Mouse (Mus musculus): ENCODE measurements around the gene Shox2. TPM values are rescaled to one million over a fixed set of nuclear protein-coding genes. Genes with fewer than 3 reads are reported as not detected.

Gene Shox2
- total RNA-seq (2015) (not detected in 2 replicates), total RNA-seq (2017) (not detected in 2 replicates)

DNA sequence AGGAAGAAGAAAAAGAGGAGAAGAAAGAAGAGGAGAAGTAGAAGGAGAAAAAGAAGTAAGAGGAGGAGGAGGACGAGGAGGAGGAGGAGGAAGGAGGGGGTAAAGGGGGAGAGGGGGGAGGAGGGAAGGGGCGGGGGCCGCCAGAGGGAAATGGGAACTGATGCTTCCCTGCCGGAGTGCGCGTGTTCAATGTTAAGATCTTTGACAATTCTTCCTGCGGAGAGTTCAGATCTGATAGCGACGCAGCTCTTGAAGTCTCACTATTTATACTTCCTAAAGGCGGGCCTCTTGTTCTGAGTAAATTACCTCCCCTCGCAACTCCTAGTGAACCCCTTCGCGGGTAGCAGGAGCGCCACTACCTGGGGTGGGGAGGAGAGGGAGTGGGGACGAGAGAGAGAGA, at the start of gene Shox2:
Gene Shox2, minus strand, starts transcription at position 66 of the 400 bp plus-strand sequence.
- ATAC-seq (ENCODE audit: poor library complexity, severe bottlenecking) = no peak

DNA sequence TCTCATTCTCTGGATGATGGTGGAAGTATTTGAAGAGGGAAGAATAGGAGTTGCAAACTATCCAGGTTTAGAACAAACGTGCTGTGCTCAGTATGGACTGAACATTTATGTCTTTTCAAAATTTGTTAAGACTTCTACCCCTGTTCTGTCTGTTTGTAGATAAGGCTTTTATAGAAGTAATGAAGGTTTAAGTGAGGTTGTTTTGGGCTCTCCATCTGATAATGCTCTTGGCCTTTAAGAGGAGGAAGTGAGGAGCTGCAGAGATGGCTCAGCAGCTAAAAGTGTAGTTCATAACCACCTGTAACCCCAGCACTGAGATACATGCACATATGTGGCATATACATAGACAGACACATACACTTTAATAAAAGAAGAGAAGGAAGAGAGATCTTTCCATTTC, 15.2 kb upstream of the Shox2 start:
- ATAC-seq (ENCODE audit: poor library complexity, severe bottlenecking) = no peak

DNA sequence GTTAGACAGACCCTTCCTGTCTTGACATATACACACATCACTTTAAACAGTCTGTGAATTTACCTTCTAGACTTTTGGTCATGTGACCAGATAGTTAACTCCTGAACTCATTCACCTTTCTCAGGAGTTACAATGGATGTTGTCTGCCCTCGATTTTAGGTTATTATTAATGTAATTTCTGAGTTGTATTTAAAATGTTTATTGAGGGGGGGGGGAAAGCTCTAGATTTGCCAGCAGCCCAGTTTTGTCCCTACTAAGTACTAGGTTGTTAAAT, 4.7 kb upstream of the Shox2 start:
- no peak for ATAC-seq (ENCODE audit: poor library complexity, severe bottlenecking)

DNA sequence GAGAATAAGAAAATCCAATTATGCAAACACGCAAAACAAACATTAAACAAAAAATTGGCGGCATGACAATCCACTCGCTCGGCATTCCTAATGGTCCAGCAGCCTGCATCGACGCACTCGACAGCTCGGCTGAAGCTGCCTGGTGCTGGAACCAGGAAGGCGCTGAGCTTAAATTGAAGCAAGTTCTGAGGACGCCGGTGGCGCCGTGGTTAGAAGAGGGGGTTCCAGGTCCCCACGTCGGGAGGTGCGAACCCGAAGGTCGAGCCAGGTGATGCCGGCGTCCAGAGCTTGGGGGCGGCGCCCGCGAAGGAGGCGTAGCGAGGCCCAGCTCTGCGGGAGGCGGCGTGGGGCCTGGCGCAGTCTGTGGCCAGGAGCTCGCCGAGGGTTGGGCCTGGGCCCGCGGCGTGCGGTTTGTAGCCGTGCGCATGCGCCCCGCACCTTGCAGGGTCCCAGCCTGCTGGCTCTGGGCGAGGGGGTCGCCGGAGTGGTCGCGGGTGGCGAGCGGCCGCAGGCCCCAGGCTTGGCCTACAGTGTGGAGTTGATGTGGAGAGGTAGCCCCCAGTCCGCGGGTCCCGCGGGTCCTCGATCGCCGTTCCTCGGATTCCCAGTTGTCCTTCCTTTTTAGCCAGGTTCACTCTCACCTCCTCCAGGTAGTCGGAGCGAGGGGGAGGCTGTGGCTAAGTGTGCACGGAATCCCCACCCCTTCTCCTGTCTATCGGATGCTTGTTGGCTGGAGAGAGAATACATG, 4.1 kb upstream of the Shox2 start:
- ATAC-seq (ENCODE audit: poor library complexity, severe bottlenecking) = peak; percentile 83

DNA sequence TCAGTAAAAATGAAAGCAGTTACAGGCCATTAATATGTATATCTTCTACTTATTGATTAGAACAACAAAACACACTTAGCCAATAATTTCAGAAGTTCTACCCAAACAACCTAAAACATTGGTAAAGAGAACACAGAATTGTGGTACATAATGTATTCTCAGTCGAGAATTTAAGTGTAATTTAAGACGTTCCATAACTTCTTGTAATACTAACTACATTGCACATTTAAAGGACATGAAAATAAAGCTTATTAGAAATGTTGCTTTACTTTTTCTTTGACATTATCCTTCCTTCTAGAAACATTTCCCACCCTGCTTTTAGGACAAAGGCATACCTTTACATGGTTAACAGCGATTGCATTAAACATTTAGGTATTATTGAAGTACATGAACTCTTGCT, 1.9 kb upstream of the Shox2 start:
- no peak for ATAC-seq (ENCODE audit: poor library complexity, severe bottlenecking)

DNA sequence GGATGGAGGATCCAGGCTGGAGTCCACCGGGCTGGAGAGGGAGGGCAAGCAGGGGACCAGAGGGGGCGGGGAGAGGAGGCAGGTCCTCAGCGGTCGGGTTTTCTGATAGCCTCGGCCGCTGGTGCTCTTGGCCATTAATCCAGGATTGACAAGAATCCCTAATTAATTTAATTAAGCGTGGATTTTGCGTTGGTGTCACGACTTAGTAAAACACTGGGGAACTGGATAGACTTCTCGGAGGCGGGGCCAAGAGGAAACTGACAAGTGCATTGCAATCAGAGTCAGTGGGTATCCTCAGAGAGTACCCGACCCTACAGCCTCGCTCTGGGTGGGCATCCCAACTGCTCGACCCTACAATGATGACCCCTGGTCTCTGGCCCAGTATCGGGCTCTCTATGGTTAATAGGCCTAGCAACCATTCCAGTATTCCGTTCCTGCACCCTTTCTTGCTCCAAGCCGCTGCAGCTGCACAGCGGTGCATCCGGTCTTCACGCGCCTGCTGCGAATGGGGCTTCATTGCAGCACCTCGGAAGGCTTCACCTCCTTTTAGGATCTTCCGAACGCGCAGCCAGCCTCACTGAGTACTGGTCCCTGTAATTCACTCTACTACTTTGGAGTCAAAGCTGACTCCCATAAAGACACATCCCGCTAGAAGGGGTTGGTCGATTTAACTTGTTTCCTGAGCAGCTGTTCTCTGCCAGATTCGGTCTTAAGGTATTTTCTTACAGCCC, 775 bp upstream of the Shox2 start:
- ATAC-seq (ENCODE audit: poor library complexity, severe bottlenecking) = no peak

DNA sequence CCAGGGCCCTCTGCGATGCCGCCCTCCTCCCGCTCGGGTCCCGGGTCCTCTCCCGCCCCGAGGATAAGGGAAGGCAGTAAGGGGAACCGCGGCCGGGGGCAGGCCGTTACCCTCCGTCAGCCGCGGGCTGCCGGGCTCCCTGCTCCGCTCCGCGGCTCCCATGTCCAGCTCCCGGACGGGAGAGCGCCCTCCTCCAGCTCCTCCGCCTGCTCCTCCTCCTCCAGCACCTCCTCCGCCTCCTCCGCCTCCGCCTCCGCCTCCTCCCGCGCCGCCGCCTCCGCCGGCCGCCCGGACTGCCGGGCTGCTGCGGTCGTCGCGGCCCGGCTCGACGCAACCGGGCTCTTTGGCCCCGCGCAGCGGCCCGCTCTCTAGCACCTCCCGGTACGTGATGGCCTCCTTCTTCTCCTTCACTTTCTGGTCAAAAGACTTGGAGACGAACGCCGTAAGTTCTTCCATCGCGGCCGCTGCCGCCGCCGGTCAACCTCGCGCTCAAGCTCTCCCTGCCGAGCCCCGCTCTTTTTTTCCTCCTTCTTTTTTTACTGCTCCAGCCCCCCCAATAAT, 390 bp downstream of the Shox2 start, which contains the start of gene Rsrc1:
Gene Rsrc1, plus strand, starts transcription at position 290 of the 561 bp plus-strand sequence.
- ATAC-seq (ENCODE audit: poor library complexity, severe bottlenecking) = peak; percentile 25

DNA sequence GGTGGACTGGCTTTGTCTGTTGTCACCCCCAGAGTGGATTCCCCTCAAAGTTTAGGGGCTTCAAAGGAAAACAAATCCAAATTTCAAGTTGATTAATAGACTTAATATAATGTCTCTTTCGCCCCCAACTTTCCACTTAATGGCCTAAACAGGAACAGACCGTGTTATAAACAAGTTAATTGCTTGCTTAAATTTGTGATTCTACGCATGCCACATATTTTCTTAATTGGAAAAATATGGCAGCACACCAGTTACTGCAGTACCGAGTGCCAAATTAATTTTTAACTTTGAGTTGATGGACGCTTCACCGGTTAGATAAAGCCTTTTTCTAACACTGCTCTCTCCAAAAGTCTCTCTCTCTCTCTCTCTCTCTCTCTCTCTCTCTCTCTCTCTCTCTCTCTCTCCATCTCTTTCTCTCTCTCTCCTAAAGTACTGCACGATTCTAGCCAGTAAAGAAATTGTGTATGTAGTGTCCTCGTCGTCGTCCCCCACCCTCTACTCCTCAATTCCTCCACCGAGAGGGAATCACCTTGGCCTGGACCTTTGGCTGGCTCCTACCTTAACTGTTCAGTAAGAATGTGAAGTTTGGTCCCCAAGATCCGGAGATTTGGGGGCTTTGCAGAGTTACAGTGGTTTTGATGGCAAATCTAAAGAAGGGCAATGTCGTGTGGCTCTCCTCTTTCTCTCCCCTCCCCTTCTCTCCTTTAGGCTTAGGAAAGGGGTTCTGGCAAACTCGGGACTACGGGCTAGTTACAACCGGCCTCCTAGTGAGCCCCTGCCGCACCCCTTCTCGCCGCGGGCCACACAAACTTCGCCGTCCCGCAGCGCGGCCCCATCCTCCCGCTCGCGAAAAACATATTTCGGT, 1.2 kb downstream of the Shox2 start:
- no peak for ATAC-seq (ENCODE audit: poor library complexity, severe bottlenecking)

DNA sequence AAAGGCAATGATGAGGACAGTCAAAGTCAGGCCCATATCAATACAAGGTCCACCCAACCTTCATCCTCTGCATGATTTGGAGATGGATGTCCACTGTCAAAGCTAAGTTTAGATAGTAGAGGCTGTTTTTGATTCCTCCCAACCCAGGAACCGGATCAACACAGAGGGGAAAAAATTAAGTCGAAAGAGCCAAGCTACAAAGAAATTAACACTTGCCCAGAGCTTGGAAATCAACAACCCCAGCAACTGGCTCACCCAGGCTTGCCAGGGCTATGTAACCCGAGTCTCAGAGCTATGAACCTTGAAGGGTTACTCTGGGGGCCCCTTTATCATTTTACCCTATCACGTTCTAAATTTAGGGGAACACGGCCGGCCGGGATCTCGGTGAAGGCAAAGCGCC, 2.1 kb downstream of the Shox2 start:
- ATAC-seq (ENCODE audit: poor library complexity, severe bottlenecking) = no peak

DNA sequence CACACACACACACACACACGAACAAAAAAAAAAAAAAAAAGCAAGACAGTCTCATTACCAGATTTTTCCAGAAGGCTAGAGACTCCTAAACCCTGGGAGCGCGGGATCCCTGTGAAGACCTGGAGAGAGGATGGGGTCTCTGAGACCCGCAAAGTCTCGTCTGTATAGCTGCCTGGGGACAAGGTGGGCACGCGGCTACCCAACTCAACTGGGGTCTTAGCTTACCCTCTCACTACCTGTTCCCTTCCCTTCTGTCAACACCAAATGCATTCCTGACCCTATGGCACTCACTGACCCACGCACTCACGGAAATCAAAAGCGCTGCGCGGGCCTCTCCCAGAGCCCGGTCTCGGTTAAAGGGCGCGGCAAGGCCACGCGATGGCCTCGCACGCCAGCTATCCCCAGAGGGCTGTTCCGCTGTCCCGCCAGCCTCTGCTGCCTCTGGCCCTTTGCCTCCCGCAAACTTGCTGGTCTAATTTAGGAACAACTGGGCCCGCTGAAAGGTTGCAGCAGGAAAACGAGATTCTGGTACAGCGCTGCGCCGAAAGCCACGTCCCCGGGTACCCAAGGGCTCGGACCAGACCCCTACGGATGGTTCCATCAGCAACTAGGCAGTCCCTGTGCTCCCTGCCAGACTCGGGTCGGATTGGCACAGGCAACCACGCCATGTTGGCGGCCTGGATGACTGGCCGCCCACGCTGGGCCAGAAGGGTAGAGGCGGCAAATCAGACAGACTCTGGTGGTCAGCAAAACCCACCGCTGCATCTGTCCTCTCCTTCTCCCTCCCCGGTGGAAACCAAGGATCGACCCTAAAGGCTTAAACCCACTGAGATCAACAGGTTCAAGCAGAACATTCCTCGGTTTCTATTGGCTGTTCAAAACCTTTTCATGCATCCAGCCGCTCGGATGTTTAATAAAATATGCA, 2.9 kb downstream of the Shox2 start:
- 0 out of 2 replicates have a peak, but pooled peaks have one; percentile 14 for ATAC-seq (ENCODE audit: poor library complexity, severe bottlenecking)

DNA sequence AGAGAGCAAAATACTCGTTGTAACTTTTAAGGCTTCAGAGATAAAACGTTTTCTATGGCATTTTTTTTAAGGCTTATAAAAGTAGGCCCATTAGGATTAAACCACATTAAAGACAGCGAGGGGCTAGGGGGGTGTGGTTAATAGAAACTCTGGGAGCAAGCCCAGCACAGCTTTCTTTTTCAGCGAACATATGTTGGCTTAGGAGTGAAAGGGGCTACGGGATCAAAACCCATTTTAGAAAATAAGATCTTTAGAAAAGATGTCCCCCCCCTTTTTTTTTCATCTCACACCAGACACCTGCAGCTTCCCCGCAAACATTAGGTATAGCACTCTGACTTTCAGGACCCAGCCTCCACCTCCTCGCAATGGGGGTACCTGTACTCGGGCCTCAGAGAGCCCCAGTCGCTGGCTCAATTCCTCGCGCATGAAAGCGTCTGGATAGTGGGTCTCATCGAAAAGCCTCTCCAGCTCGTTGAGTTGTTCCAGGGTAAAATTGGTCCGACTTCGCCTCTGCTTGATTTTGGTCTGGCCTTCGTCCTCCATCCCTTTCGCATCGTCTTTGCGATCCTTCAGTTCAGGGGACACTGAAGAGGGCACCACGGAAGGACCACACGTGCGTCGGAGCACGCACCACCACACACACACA, 3.6 kb downstream of the Shox2 start:
- ATAC-seq (ENCODE audit: poor library complexity, severe bottlenecking) = no peak

DNA sequence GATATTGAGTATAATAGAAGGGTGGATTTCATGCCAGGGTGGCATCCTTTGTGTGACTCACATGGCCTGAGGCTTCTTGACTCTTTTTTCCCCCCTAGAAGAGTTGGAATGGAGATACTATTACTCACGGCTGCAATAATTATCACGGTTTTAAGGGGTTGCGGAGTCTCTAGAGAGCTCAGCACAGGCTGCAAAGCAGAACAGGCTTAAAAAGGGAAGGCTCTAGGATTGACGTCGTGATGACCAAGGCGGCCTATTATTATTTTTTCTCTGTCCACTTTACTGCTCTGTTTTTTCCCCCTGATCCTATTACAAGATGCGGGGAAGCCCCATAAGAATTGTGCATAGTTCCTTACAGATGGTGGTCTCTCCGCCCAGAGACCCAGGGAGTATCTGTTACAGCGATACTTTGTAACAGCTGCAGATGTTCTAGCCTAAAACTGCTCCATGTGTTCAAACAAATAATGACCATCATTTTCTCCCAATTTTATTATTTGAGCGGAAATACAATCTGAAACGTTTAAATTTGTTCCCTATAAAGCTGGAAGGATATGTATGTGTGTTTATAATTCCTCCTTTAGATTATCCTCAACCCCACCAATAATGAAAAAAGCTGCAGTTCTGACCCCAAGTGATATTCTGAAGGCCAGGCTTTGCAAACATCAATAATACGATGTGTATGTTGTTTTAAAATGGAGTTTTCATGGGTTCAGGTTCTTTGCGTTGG, 4.5 kb downstream of the Shox2 start:
- no peak for ATAC-seq (ENCODE audit: poor library complexity, severe bottlenecking)

DNA sequence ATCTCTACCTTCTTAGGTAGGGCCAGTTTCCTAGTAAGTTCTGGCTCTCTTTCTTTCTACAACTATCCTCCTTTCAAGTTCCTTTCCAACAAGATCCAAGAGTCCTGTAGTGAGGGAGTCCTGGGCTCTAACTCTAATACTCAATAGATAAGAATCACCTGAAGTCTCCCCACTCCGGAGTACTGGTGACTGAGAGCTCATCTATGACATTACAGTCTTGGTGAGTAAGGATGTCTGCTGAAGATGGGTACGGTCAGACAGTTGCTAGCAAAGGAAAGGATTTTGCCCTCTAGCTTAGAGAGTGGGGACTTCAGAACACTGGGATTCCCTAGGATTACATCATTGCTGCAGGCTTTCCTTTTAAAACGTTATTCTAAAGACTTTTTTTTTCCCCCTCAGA, 7.1 kb downstream of the Shox2 start:
- no peak for ATAC-seq (ENCODE audit: poor library complexity, severe bottlenecking)

DNA sequence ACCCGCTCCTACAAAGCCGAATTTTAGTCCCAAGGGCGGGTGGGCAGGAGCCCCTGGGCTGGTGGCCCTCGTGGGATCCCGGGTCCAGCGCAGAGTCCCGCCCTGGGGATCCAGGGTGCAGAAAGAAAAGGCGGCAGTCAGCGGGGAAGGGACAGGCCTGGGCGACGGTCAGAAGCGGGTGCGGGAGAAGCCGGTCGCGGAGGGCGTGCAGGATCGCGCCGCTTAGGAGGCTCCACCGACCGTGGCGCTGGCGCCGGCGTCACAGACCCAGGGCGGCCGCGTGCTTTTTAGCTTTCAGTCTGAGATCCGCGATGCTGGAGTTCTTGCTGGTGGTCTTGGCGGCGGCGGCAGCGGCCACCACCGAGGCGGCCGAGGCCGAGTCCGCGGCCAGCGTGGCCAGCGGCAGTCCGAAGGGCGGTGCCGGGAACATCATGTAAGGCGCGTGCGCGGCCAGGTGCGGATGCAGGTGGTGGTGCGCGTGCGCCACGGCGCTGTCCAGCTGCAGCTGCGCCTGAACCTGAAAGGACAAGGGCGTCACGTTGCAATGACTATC, 8.1 kb downstream of the Shox2 start:
- ATAC-seq (ENCODE audit: poor library complexity, severe bottlenecking) = 0 out of 2 replicates have a peak, but pooled peaks have one; percentile 28

DNA sequence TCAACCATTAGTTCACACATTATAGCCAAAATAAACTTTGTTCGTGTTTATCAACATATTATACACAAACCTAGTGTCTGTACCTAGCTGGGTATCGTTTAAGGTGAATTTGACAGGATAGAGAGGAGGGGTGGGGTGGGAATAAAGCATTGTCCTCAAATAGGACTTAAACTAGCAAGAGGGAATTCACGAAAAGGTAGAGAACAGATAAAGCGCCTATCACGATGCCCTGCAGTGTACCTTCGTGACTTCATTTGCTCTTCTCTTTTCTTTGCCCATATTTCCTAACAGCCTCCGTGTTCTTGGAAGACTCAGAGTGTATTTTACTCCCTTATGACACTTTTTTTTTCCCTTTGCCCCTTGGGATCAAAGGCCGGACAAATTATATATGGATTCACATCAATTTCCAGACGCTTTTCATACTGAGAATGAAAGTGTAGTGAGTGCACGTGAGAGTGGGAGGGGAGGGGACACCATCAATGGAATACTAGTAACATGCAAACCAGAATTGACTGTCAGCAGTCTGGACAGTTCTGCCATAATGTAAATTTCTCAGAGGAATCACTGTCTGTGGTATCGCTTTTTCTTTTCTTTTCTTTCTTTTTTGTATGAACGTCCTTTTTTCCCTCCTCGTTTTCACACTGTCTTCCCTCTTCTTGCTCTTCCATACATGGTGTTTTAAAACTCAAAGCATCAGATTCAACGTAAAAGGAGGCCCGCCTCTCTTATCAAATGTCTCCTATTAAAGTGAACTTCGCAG, 9.2 kb downstream of the Shox2 start:
- no peak for ATAC-seq (ENCODE audit: poor library complexity, severe bottlenecking)

DNA sequence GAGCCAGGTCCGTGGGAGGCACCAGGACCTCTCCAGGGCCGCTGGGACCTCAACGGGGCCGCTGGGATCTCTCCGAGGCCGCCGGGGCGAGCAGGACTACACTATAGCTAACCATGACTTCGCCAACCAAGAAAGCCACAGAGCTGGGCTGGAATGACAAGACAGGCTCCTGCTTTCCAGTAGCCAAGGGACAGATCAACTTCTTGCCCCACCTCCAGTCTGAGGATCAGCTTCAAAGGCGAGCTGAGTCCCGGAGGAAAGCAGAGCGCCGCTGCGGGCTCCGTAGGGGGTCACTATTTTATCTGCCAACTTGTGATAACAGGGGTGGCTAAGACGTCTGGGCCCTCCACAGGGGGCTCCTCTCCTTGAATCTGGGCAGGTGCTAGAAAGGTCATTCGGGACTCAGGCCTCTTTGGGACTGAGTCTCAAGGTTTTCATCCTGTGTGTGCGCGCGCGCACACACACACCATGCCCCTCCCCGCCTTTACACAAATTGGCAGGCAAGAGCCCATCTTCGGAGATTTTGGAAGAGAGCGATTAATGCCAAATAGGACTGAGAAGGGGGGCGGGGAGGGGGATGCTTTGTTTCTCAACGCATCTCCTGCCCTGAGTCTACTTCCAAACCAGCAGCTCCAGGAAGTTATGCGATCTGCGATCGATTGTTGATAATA, 10.8 kb downstream of the Shox2 start:
- ATAC-seq (ENCODE audit: poor library complexity, severe bottlenecking) = no peak

DNA sequence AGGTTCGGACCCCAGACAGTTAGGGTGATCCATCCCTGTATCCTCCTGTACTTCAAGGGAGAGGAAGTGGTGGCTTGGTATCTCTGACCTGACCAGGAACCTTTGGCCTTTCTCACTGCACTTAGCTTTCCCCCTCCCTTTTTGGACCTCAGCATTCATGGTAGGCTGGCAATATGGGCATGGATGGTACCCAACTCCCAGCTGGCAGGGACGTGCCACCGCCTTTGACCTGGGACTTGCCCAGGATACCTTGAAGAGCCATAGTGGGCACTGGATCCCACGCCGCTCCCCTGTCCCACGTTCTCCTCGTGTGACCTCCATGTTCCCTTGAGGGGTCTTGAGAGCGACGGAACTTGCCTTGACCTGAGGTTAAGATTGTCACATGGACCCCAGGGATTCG, 11.3 kb downstream of the Shox2 start:
- ATAC-seq (ENCODE audit: poor library complexity, severe bottlenecking) = no peak
